Mouse (Mus musculus): ENCODE data around the gene Pold1. TPM values are rescaled to one million over a fixed set of nuclear protein-coding genes. Genes with fewer than 3 reads are reported as not detected.

Pold1 gene
- polyA plus RNA-seq, 1 experiment from 2014 or later: 62.3 TPM

- Histone ChIP-seq H3K9me3 (ENCODE audit: control insufficient read depth, low read length) (no peaks in the 10 kb centered on the region), H3K9ac (ENCODE audit: low read length) (no peak overlapping the region), H3K4me2 (ENCODE audit: low read depth) (no peak overlapping the region), H3K36me3 (ENCODE audit: control insufficient read depth, insufficient read depth, low read length) (0 out of 2 replicates have a peak, but pooled peaks cover 3% of the 10 kb centered on the region), H3K27me3 (ENCODE audit: control insufficient read depth, insufficient read depth, low read length) (no peaks in the 10 kb centered on the region), H3K4me3 (ENCODE audit: low read depth, low read length) (no peak overlapping the region), H3K4me1 (ENCODE audit: control insufficient read depth, insufficient read depth, low read length) (no peaks in the 10 kb centered on the region), H3K27ac (ENCODE audit: low read depth, low read length) (no peak overlapping the region)
- ATAC-seq (ENCODE audit: insufficient read depth, low FRiP score, low TSS enrichment): peak; percentile 75; the same call in 1 of the 2 replicates
- WGBS: 29% methylated on average over 5 of the region's 5 CpGs
- peak; percentile 87 for DNase-seq (ENCODE audit: low spot score)
Observed at GRCm38 (mm10) chr7:44484841-44485571, 63.6 kb downstream of the Pold1 start.

- ATAC-seq (ENCODE audit: insufficient read depth, low FRiP score, low TSS enrichment) (no peak), DNase-seq (ENCODE audit: low spot score) (no peak)
- Histone ChIP-seq H3K4me1 (ENCODE audit: control insufficient read depth, insufficient read depth, low read length) (no peaks in the 10 kb centered on the region), H3K36me3 (ENCODE audit: control insufficient read depth, insufficient read depth, low read length) (0 out of 2 replicates have a peak, but pooled peaks cover 3% of the 10 kb centered on the region), H3K4me3 (ENCODE audit: low read depth, low read length) (no peak overlapping the region), H3K9ac (ENCODE audit: low read length) (no peak overlapping the region), H3K27ac (ENCODE audit: low read depth, low read length) (no peak overlapping the region), H3K9me3 (ENCODE audit: control insufficient read depth, low read length) (no peaks in the 10 kb centered on the region), H3K27me3 (ENCODE audit: control insufficient read depth, insufficient read depth, low read length) (no peaks in the 10 kb centered on the region), H3K4me2 (ENCODE audit: low read depth) (no peak overlapping the region)
- 88% methylated on average over 1 of the region's 1 CpGs for WGBS
Observed at GRCm38 (mm10) chr7:44484109-44484508, 64.5 kb downstream of the Pold1 start.

- no peak for ATAC-seq (ENCODE audit: insufficient read depth, low FRiP score, low TSS enrichment)
- WGBS: 75% methylated on average over 3 of the region's 3 CpGs
Observed at GRCm38 (mm10) chr7:44482836-44483435, 65.7 kb downstream of the Pold1 start.

More at GRCm38 (mm10) chr7:44482836-44483435, 65.7 kb downstream of the Pold1 start:
- no peak for DNase-seq (ENCODE audit: low spot score)
- Histone ChIP-seq H3K4me1 (ENCODE audit: control insufficient read depth, insufficient read depth, low read length) (no peaks in the 10 kb centered on the region), H3K9ac (ENCODE audit: low read length) (no peak overlapping the region), H3K9me3 (ENCODE audit: control insufficient read depth, low read length) (no peaks in the 10 kb centered on the region), H3K4me3 (ENCODE audit: low read depth, low read length) (no peak overlapping the region), H3K36me3 (ENCODE audit: control insufficient read depth, insufficient read depth, low read length) (no peaks in the 10 kb centered on the region), H3K4me2 (ENCODE audit: low read depth) (no peak overlapping the region), H3K27me3 (ENCODE audit: control insufficient read depth, insufficient read depth, low read length) (no peaks in the 10 kb centered on the region), H3K27ac (ENCODE audit: low read depth, low read length) (no peak overlapping the region)

Small RNA genes within 50 kb of the gene (microRNA-seq; reads per million reads assigned to microRNA genes)
- not detected for gene Mir7053

Other genes with a start within 250 kb of the Pold1 start
- 1.9 and 2.4 TPM in 2 replicates for gene Clec11a, start 241.9 kb downstream of the Pold1 start, polyA plus RNA-seq (2014; fragmentation: Nextera tagmentation; extraction: Ambion mirVana)
- 4.6 and 4.7 TPM in 2 replicates for gene Shank1, start 238.6 kb downstream of the Pold1 start, polyA plus RNA-seq (2014; fragmentation: Nextera tagmentation; extraction: Ambion mirVana)
- 2.9 and 3.7 TPM in 2 replicates for gene Syt3, start 164.7 kb downstream of the Pold1 start, polyA plus RNA-seq (2014; fragmentation: Nextera tagmentation; extraction: Ambion mirVana)
- 1.0 and 1.1 TPM in 2 replicates for gene 1700008O03Rik, start 163.0 kb downstream of the Pold1 start, polyA plus RNA-seq (2014; fragmentation: Nextera tagmentation; extraction: Ambion mirVana)
- 7.4 and 8.0 TPM in 2 replicates for gene Lrrc4b, start 119.8 kb downstream of the Pold1 start, polyA plus RNA-seq (2014; fragmentation: Nextera tagmentation; extraction: Ambion mirVana)
- gene Aspdh, start 83.5 kb downstream of the Pold1 start, polyA plus RNA-seq (2014; fragmentation: Nextera tagmentation; extraction: Ambion mirVana): 1.2 and 1.6 TPM in 2 replicates
- gene Josd2, start 80.9 kb downstream of the Pold1 start, polyA plus RNA-seq (2014; fragmentation: Nextera tagmentation; extraction: Ambion mirVana): 60.0 and 66.2 TPM in 2 replicates
- gene Emc10, start 52.3 kb downstream of the Pold1 start, polyA plus RNA-seq (2014; fragmentation: Nextera tagmentation; extraction: Ambion mirVana): 104 and 110 TPM in 2 replicates
- 12.3 and 13.3 TPM in 2 replicates for gene Fam71e1, start 52.3 kb downstream of the Pold1 start, polyA plus RNA-seq (2014; fragmentation: Nextera tagmentation; extraction: Ambion mirVana)
- gene Mybpc2, start 24.2 kb downstream of the Pold1 start, polyA plus RNA-seq (2014; fragmentation: Nextera tagmentation; extraction: Ambion mirVana): 0.07 TPM in 1 of 2 replicates, not detected in the other
- gene Spib, start 16.8 kb downstream of the Pold1 start, polyA plus RNA-seq (2014; fragmentation: Nextera tagmentation; extraction: Ambion mirVana): not detected in 2 replicates
- gene Nr1h2, start 5.1 kb upstream of the Pold1 start, polyA plus RNA-seq (2014; fragmentation: Nextera tagmentation; extraction: Ambion mirVana): 68.1 and 71.9 TPM in 2 replicates
- gene Napsa, start 23.5 kb upstream of the Pold1 start, polyA plus RNA-seq (2014; fragmentation: Nextera tagmentation; extraction: Ambion mirVana): 0.42 and 0.49 TPM in 2 replicates
- gene Kcnc3, start 41.8 kb upstream of the Pold1 start, polyA plus RNA-seq (2014; fragmentation: Nextera tagmentation; extraction: Ambion mirVana): 0.92 and 1.7 TPM in 2 replicates
- gene Myh14, start 122.0 kb upstream of the Pold1 start, polyA plus RNA-seq (2014; fragmentation: Nextera tagmentation; extraction: Ambion mirVana): 2.2 and 2.5 TPM in 2 replicates
- not detected in 2 replicates for gene Izumo2, start 159.9 kb upstream of the Pold1 start, polyA plus RNA-seq (2014; fragmentation: Nextera tagmentation; extraction: Ambion mirVana)
- gene Vrk3, start 199.6 kb upstream of the Pold1 start, polyA plus RNA-seq (2014; fragmentation: Nextera tagmentation; extraction: Ambion mirVana): 37.5 and 41.2 TPM in 2 replicates
- gene Zfp473, start 202.2 kb upstream of the Pold1 start, polyA plus RNA-seq (2014; fragmentation: Nextera tagmentation; extraction: Ambion mirVana): 2.9 and 3.2 TPM in 2 replicates

Data from neural tube, embryonic 11.5 days (tissue).